Mouse (Mus musculus): ENCODE results near the gene Ranbp9. TPM values are rescaled to one million over a fixed set of nuclear protein-coding genes. Genes with fewer than 3 reads are reported as not detected.
"Not testable (repeated sequence)": the region's sequence is repeated elsewhere in the genome, so short reads cannot be mapped to it uniquely, and the experiment has no call there.

Gene Ranbp9
- polyA plus RNA-seq, 1 experiment from 2014 or later = 11.6 TPM

- no peak overlapping the region for H3K27ac ChIP-seq
- H3K36me3 ChIP-seq = no peaks in the 10 kb centered on the region
- H3K4me1 ChIP-seq = peaks cover 15% of the 10 kb centered on the region
- H3K4me3 ChIP-seq = no peak overlapping the region
- 68% methylated on average over 12 of the region's 12 CpGs for WGBS
- H3K27me3 ChIP-seq (ENCODE audit: insufficient read depth, poor library complexity, severe bottlenecking) = no peaks in the 10 kb centered on the region
- no peak for DNase-seq (ENCODE audit: low spot score)
- no peaks in the 10 kb centered on the region for H3K9me3 ChIP-seq
Measured at GRCm38 (mm10) chr13:43486501-43487213, 5.6 kb upstream of the Ranbp9 start.

GRCm38 (mm10) chr13:43485278-43485976, 4.3 kb upstream of the Ranbp9 start:
- no peak overlapping the region for H3K27ac ChIP-seq
- no peaks in the 10 kb centered on the region for H3K27me3 ChIP-seq (ENCODE audit: insufficient read depth, poor library complexity, severe bottlenecking)
- WGBS = 87% methylated on average over 5 of the region's 5 CpGs
- H3K36me3 ChIP-seq = no peaks in the 10 kb centered on the region
- DNase-seq (ENCODE audit: low spot score) = no peak
- H3K4me3 ChIP-seq = no peak overlapping the region
- no peaks in the 10 kb centered on the region for H3K9me3 ChIP-seq
- H3K4me1 ChIP-seq = peaks cover 15% of the 10 kb centered on the region

GRCm38 (mm10) chr13:43482782-43483181, 1.7 kb upstream of the Ranbp9 start:
- DNase-seq (ENCODE audit: low spot score) = no peak
- H3K27me3 ChIP-seq (ENCODE audit: insufficient read depth, poor library complexity, severe bottlenecking) = no peaks in the 10 kb centered on the region
- H3K36me3 ChIP-seq = no peaks in the 10 kb centered on the region
- no peak overlapping the region for H3K4me3 ChIP-seq
- no peak overlapping the region for H3K27ac ChIP-seq
- peaks cover 23% of the 10 kb centered on the region for H3K4me1 ChIP-seq
- 48% methylated on average over 9 of the region's 9 CpGs for WGBS
- no peaks in the 10 kb centered on the region for H3K9me3 ChIP-seq

- H3K4me1 ChIP-seq = peaks cover 21% of the 10 kb centered on the region
- 46% methylated on average over 6 of the region's 6 CpGs for WGBS
- DNase-seq (ENCODE audit: low spot score) = no peak
- peak overlapping the region; percentile 74 for H3K4me3 ChIP-seq
- no peaks in the 10 kb centered on the region for H3K27me3 ChIP-seq (ENCODE audit: insufficient read depth, poor library complexity, severe bottlenecking)
- H3K36me3 ChIP-seq = no peaks in the 10 kb centered on the region
- H3K9me3 ChIP-seq = no peaks in the 10 kb centered on the region
- peak overlapping the region; percentile 99 for H3K27ac ChIP-seq
Measured at GRCm38 (mm10) chr13:43481859-43482245, 770 bp upstream of the Ranbp9 start.

- Histone ChIP-seq H3K4me3 (peak overlapping the region; percentile 74), H3K27ac (peak overlapping the region; percentile 99), H3K27me3 (ENCODE audit: insufficient read depth, poor library complexity, severe bottlenecking) (no peaks in the 10 kb centered on the region), H3K36me3 (no peaks in the 10 kb centered on the region), H3K4me1 (peaks cover 16% of the 10 kb centered on the region), H3K9me3 (no peaks in the 10 kb centered on the region)
- WGBS = 27% methylated on average over 67 of the region's 67 CpGs
- DNase-seq (ENCODE audit: low spot score) = no peak
Measured at GRCm38 (mm10) chr13:43480595-43480956, 506 bp downstream of the Ranbp9 start.

GRCm38 (mm10) chr13:43479767-43480571, 1.1 kb downstream of the Ranbp9 start:
- H3K36me3 ChIP-seq = no peaks in the 10 kb centered on the region
- DNase-seq (ENCODE audit: low spot score) = peak; percentile 79
- under 1% methylated on average over 36 of the region's 36 CpGs for WGBS
- H3K4me1 ChIP-seq = peaks cover 16% of the 10 kb centered on the region
- no peaks in the 10 kb centered on the region for H3K9me3 ChIP-seq
- peak overlapping the region; percentile 74 for H3K4me3 ChIP-seq
- peak overlapping the region; percentile 99 for H3K27ac ChIP-seq
- H3K27me3 ChIP-seq (ENCODE audit: insufficient read depth, poor library complexity, severe bottlenecking) = no peaks in the 10 kb centered on the region

- no peaks in the 10 kb centered on the region for H3K27me3 ChIP-seq (ENCODE audit: insufficient read depth, poor library complexity, severe bottlenecking)
- no peaks in the 10 kb centered on the region for H3K36me3 ChIP-seq
- H3K9me3 ChIP-seq = no peaks in the 10 kb centered on the region
- H3K4me3 ChIP-seq = peak overlapping the region; percentile 74
- H3K27ac ChIP-seq = peak overlapping the region; percentile 99; the same call in 1 of the 2 replicates
- DNase-seq (ENCODE audit: low spot score) = no peak
- H3K4me1 ChIP-seq = peaks cover 23% of the 10 kb centered on the region
- 22% methylated on average over 6 of the region's 6 CpGs for WGBS
Measured at GRCm38 (mm10) chr13:43479024-43479705, 1.9 kb downstream of the Ranbp9 start.

- DNase-seq (ENCODE audit: low spot score) = no peak
- Histone ChIP-seq H3K27me3 (ENCODE audit: insufficient read depth, poor library complexity, severe bottlenecking) (no peaks in the 10 kb centered on the region), H3K27ac (no peak overlapping the region), H3K36me3 (no peaks in the 10 kb centered on the region), H3K4me3 (peak overlapping the region; percentile 74), H3K4me1 (peaks cover 29% of the 10 kb centered on the region), H3K9me3 (no peaks in the 10 kb centered on the region)
- 46% methylated on average over 8 of the region's 8 CpGs for WGBS
Measured at GRCm38 (mm10) chr13:43478586-43478985, 2.5 kb downstream of the Ranbp9 start.

GRCm38 (mm10) chr13:43477098-43477697, 3.9 kb downstream of the Ranbp9 start:
- Histone ChIP-seq H3K9me3 (no peaks in the 10 kb centered on the region), H3K36me3 (no peaks in the 10 kb centered on the region), H3K4me1 (peaks cover 38% of the 10 kb centered on the region), H3K27me3 (ENCODE audit: insufficient read depth, poor library complexity, severe bottlenecking) (no peaks in the 10 kb centered on the region), H3K27ac (no peak overlapping the region), H3K4me3 (no peak overlapping the region)
- DNase-seq (ENCODE audit: low spot score) = no peak
- 87% methylated on average over 3 of the region's 3 CpGs for WGBS

- 91% methylated on average over 7 of the region's 7 CpGs for WGBS
- H3K4me1 ChIP-seq = peaks cover 34% of the 10 kb centered on the region
Measured at GRCm38 (mm10) chr13:43476226-43476625, 4.9 kb downstream of the Ranbp9 start.

GRCm38 (mm10) chr13:43474722-43475121, 6.4 kb downstream of the Ranbp9 start:
- H3K4me1 ChIP-seq = peaks cover 34% of the 10 kb centered on the region
- no peak overlapping the region for H3K27ac ChIP-seq

More at GRCm38 (mm10) chr13:43476226-43476625, 4.9 kb downstream of the Ranbp9 start:
- DNase-seq (ENCODE audit: low spot score) = no peak
- Histone ChIP-seq H3K27ac (no peak overlapping the region), H3K4me3 (no peak overlapping the region), H3K9me3 (no peaks in the 10 kb centered on the region), H3K36me3 (no peaks in the 10 kb centered on the region), H3K27me3 (ENCODE audit: insufficient read depth, poor library complexity, severe bottlenecking) (no peaks in the 10 kb centered on the region)

GRCm38 (mm10) chr13:43471861-43472260, 9.2 kb downstream of the Ranbp9 start:
- H3K4me3 ChIP-seq; H3K36me3 ChIP-seq; H3K27me3 ChIP-seq (ENCODE audit: insufficient read depth, poor library complexity, severe bottlenecking); H3K27ac ChIP-seq; H3K9me3 ChIP-seq; DNase-seq (ENCODE audit: low spot score): not testable (repeated sequence)
- peaks cover 28% of the 10 kb centered on the region for H3K4me1 ChIP-seq
- 89% methylated on average over 1 of the region's 1 CpGs for WGBS

More at GRCm38 (mm10) chr13:43474722-43475121, 6.4 kb downstream of the Ranbp9 start:
- WGBS = 88% methylated on average over 5 of the region's 5 CpGs
- no peak for DNase-seq (ENCODE audit: low spot score)
- Histone ChIP-seq H3K9me3 (no peaks in the 10 kb centered on the region), H3K27me3 (ENCODE audit: insufficient read depth, poor library complexity, severe bottlenecking) (no peaks in the 10 kb centered on the region), H3K36me3 (0 out of 2 replicates have a peak, but pooled peaks cover 5% of the 10 kb centered on the region), H3K4me3 (no peak overlapping the region)
